ENCODE assay signal across 21 mouse cellular contexts in the genomic region with DNA sequence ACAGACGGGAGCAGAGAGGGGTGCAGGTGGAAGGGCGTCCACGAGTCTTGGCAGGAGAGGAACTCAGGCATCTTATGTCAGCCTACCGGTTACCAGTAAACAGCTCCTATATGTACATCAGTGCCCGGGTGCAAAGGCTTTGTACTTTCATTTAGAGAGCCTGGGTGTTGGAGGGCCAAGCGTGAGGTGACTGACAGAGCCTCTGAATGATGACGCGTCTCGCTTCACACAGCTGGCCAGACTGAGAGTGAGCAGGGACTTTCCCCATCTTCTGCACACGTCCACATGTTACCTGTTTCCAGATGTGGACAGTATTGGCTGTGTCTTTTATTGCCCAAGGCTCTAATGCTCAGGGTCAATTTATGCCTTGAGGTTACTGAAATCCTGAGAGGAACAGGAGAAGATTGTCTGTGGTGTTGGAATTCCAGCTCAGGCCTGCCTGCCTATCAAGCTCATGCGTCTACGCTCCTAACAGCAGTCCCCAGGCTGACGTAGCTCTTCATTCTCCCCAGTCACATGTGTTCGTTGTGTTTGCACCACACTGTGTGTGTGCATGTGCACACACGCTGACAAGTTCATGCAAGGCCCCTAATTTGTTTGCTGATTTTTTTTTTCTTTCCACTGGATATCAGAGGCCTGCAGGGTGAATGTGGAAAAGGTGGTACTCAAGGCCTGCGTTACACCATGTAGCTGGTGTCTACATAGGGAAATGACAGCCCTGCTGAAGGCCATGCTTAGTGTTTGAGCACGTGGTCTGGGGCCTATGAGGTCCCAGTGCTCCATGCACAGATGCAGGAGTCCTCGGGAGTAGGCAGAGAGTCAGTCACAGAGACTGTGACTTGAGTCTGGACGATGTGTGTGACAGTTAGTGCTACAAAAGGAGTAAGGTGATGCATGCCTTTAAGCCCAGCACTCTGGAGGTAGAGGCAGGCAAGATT. TPM values are rescaled to one million over a fixed set of nuclear protein-coding genes. Genes with fewer than 3 reads are reported as not detected.
DNase-seq lines count a peak whose midpoint lies in the region; ATAC-seq lines count a peak whose summit lies in the region.
"Had no signal": no experiment of that assay in that cellular context is flagged by ENCODE, and none has a peak within 500 bp of the region (broad histone marks: within the 10 kb centered on the region; RNA-seq: fewer than 3 reads in every experiment).

No protein-coding gene starts in this region.

- H3K36me3 ChIP-seq in kidney, embryonic 16.5 days (ENCODE audit: insufficient read depth, low read length) = no peaks in the 10 kb centered on the region
- H3K36me3 ChIP-seq in limb, embryonic 11.5 days (ENCODE audit: control insufficient read depth, insufficient read depth, low read length) = no peaks in the 10 kb centered on the region
- H3K36me3 ChIP-seq: embryonic facial prominence, embryonic 15.5 days; lung, embryonic 15.5 days; neural tube, embryonic 12.5 days had no signal

- no peaks in the 10 kb centered on the region for H3K9me3 ChIP-seq in kidney, embryonic 16.5 days (ENCODE audit: low read length)
- H3K9me3 ChIP-seq in limb, embryonic 11.5 days (ENCODE audit: control insufficient read depth, low read length) = no peaks in the 10 kb centered on the region
- H3K9me3 ChIP-seq: embryonic facial prominence, embryonic 15.5 days; lung, embryonic 15.5 days; neural tube, embryonic 12.5 days had no signal

- peaks cover 58% of the 10 kb centered on the region for H3K4me1 ChIP-seq in kidney, embryonic 16.5 days (ENCODE audit: insufficient read depth, low read length)
- peaks cover 17% of the 10 kb centered on the region for H3K4me1 ChIP-seq in limb, embryonic 11.5 days (ENCODE audit: control insufficient read depth, insufficient read depth, low read length)

- H3K9ac ChIP-seq in kidney, embryonic 16.5 days (replicated peaks; ENCODE audit: low read length) = no peak overlapping the region
- H3K9ac ChIP-seq in limb, embryonic 11.5 days (ENCODE audit: low read length) = no peak overlapping the region
- H3K9ac ChIP-seq: embryonic facial prominence, embryonic 15.5 days; lung, embryonic 15.5 days; neural tube, embryonic 12.5 days had no signal

- ATAC-seq in kidney, embryonic 16.5 days (ENCODE audit: low FRiP score, low TSS enrichment) = no peak
- peak; percentile 70 for ATAC-seq in activated CD4-positive, CD25-positive, alpha-beta regulatory T cell, adult 4 months
- ATAC-seq in limb, embryonic 11.5 days (ENCODE audit: insufficient number of reproducible peaks, low FRiP score, low TSS enrichment, low read depth) = 0 out of 2 replicates have a peak, but pooled peaks have one; percentile 17
- ATAC-seq: hindbrain, embryonic 16.5 days had no signal

- WGBS in kidney, embryonic 16.5 days = 75% methylated on average over 19 of the region's 19 CpGs
- 63% methylated on average over 19 of the region's 19 CpGs for WGBS in limb, embryonic 11.5 days

- DNase-seq in kidney, adult 18-20 months = no peak
- peak; percentile 49 for DNase-seq in CD4-positive, CD25-positive, alpha-beta regulatory T cell, adult 2 months (ENCODE audit: low read depth, low spot score)
- no peak for DNase-seq in limb, embryonic 11.5 days (ENCODE audit: low spot score)
- no peak for DNase-seq in cerebellum, adult 11 months
- no peak for DNase-seq in layer of hippocampus, postnatal 36 days
- DNase-seq in heart, postnatal 4 days = no peak
- DNase-seq: adrenal gland, postnatal 10 days; cerebellum, adult 2 months; gastrocnemius, postnatal 25 days; heart, postnatal 14 days; kidney, postnatal 14 days; right cerebral cortex, postnatal 14 days; thymus, postnatal 36 days had no signal

- no peaks in the 10 kb centered on the region for H3K27me3 ChIP-seq in kidney, embryonic 16.5 days (ENCODE audit: insufficient read depth, low read length)
- no peaks in the 10 kb centered on the region for H3K27me3 ChIP-seq in limb, embryonic 11.5 days (ENCODE audit: control insufficient read depth, insufficient read depth, low read length)
- H3K27me3 ChIP-seq: embryonic facial prominence, embryonic 15.5 days; lung, embryonic 15.5 days; neural tube, embryonic 12.5 days had no signal

- no peak overlapping the region for H3K4me2 ChIP-seq in kidney, embryonic 16.5 days (replicated peaks; ENCODE audit: low read depth, low read length)
- no peak overlapping the region for H3K4me2 ChIP-seq in limb, embryonic 11.5 days (ENCODE audit: low read depth, severe bottlenecking)
- H3K4me2 ChIP-seq: embryonic facial prominence, embryonic 15.5 days; heart, embryonic 11.5 days; liver, embryonic 11.5 days; lung, embryonic 15.5 days; neural tube, embryonic 12.5 days had no signal

- H3K27ac ChIP-seq in kidney, embryonic 16.5 days (ENCODE audit: low read length) = peak overlapping the region; percentile 59
- H3K27ac ChIP-seq in limb, embryonic 11.5 days (replicated peaks; ENCODE audit: low read depth, low read length) = no peak overlapping the region
- H3K27ac ChIP-seq: embryonic facial prominence, embryonic 15.5 days; lung, embryonic 15.5 days; neural tube, embryonic 12.5 days had no signal

- no peak overlapping the region for H3K4me3 ChIP-seq in kidney, embryonic 16.5 days (ENCODE audit: low read length)
- no peak overlapping the region for H3K4me3 ChIP-seq in limb, embryonic 11.5 days (ENCODE audit: low read depth, low read length)
- H3K4me3 ChIP-seq: embryonic facial prominence, embryonic 15.5 days; lung, embryonic 15.5 days; neural tube, embryonic 12.5 days had no signal

RNA-seq across cellular contexts. Expression of a gene that starts 8.4 kb away (rescaled TPM):
- 3.7 and 4.4 TPM in 2 replicates for polyA plus RNA-seq in kidney, embryonic 16.5 days (2015; fragmentation: Nextera tagmentation; extraction: Ambion mirVana)
- 10 to 100 TPM; 26.7 to 55.5 TPM for polyA plus RNA-seq in activated CD4-positive, CD25-positive, alpha-beta regulatory T cell, adult 4 months (2017; shearing (Covaris generic))
- polyA plus RNA-seq in limb, embryonic 11.5 days (2014; fragmentation: Nextera tagmentation; extraction: Ambion mirVana) = 4.9 and 7.5 TPM in 2 replicates
- total RNA-seq in layer of hippocampus, postnatal 36 days (2021) = 1 to 10 TPM; 5.7 to 8.0 TPM
- 10 to 100 TPM; 23.1 to 23.9 TPM for total RNA-seq in heart, postnatal 4 days (2021)
